Mouse (Mus musculus) lung, embryonic 15.5 days (tissue): ENCODE results near the gene Pibf1. TPM values are rescaled to one million over a fixed set of nuclear protein-coding genes. Genes with fewer than 3 reads are reported as not detected.

Experiments used
- ATAC-seq: fragments of 200-750 bp; cut with Nextera tagmentation; 2 replicates; pipeline ENCODE4 v1.8.0; 2017; ENCODE audit warnings: moderate number of reproducible peaks, borderline replicate concordance; ENCODE audit not compliant: low FRiP score, low TSS enrichment; ENCODE audit errors: extremely low read depth
- H3K27ac ChIP-seq: fragments of 300-500 bp; sonication (generic); 2 replicates; pipeline ENCODE4 v1.5.1; 2015; ENCODE audit warnings: moderate library complexity, mild to moderate bottlenecking, inconsistent platforms
- H3K27me3 ChIP-seq: fragments of 300-500 bp; sonication (generic); 2 replicates; pipeline ENCODE4 v1.6.1; 2015; ENCODE audit warnings: inconsistent platforms
- H3K36me3 ChIP-seq: fragments of 300-500 bp; sonication (generic); 2 replicates; pipeline ENCODE4 v1.6.1; 2015; ENCODE audit warnings: inconsistent platforms
- H3K4me1 ChIP-seq: fragments of 300-500 bp; sonication (generic); 2 replicates; pipeline ENCODE4 v1.6.1; 2015; ENCODE audit warnings: inconsistent platforms
- H3K4me2 ChIP-seq: fragments of 300-500 bp; sonication (generic); 2 replicates; pipeline ENCODE4 v1.6.1; 2015; ENCODE audit warnings: inconsistent platforms, mild to moderate bottlenecking, moderate library complexity
- H3K4me3 ChIP-seq: fragments of 300-500 bp; sonication (generic); 2 replicates; pipeline ENCODE4 v1.5.1; 2015; ENCODE audit warnings: mild to moderate bottlenecking, inconsistent platforms
- H3K9ac ChIP-seq: fragments of 300-500 bp; sonication (generic); 2 replicates; pipeline ENCODE4 v1.6.1; 2015; ENCODE audit warnings: inconsistent platforms
- H3K9me3 ChIP-seq: fragments of 300-500 bp; sonication (generic); 2 replicates; pipeline ENCODE4 v1.6.1; 2016; ENCODE audit warnings: inconsistent platforms
- WGBS: fragments of 180-500 bp; shearing (Covaris S2); methylation state at CpG from one replicate; pipeline ENCODE4 v1.1.7; 2015; 5-methylcytosine and 5-hydroxymethylcytosine counted together
- polyA plus RNA-seq: library from polyadenylated mRNA; unstranded; fragments of >200 nt; fragmentation: Nextera tagmentation; extraction: Ambion mirVana; gene quantifications from 2 replicates; pipeline ENCODE4 v1.2.1, GENCODE M21; 2015

The Pibf1 gene
- polyA plus RNA-seq, 1 experiment from 2014 or later, result 19.5 TPM

- Histone ChIP-seq H3K4me1 (no peaks in the 10 kb centered on the region), H3K4me3 (no peak overlapping the region), H3K27ac (no peak overlapping the region), H3K9ac (no peak overlapping the region), H3K9me3 (no peaks in the 10 kb centered on the region), H3K4me2 (no peak overlapping the region), H3K36me3 (peaks cover 9% of the 10 kb centered on the region; the same call in 1 of the 2 replicates), H3K27me3 (no peaks in the 10 kb centered on the region)
- ATAC-seq, result no peak
- WGBS, result 87% methylated on average over 1 of the region's 1 CpGs
These were observed 47.6 kb downstream of the Pibf1 start for GRCm38 (mm10) chr14:99146841-99147240.

GRCm38 (mm10) chr14:99152683-99153082 is 53.5 kb downstream of the Pibf1 start:
- WGBS, result 88% methylated on average over 4 of the region's 4 CpGs
- Histone ChIP-seq H3K4me1 (no peaks in the 10 kb centered on the region), H3K27ac (no peak overlapping the region), H3K4me3 (no peak overlapping the region), H3K9ac (no peak overlapping the region), H3K36me3 (peaks cover 3% of the 10 kb centered on the region; the same call in 1 of the 2 replicates), H3K9me3 (no peaks in the 10 kb centered on the region), H3K4me2 (no peak overlapping the region), H3K27me3 (no peaks in the 10 kb centered on the region)
- ATAC-seq, result no peak

- Histone ChIP-seq H3K27ac (no peak overlapping the region), H3K4me2 (no peak overlapping the region), H3K4me3 (no peak overlapping the region), H3K27me3 (no peaks in the 10 kb centered on the region), H3K9me3 (no peaks in the 10 kb centered on the region), H3K4me1 (no peaks in the 10 kb centered on the region), H3K36me3 (peaks cover 5% of the 10 kb centered on the region; the same call in 1 of the 2 replicates), H3K9ac (no peak overlapping the region)
- 66% methylated on average over 6 of the region's 6 CpGs for WGBS
- ATAC-seq, result no peak
These were observed 60.7 kb downstream of the Pibf1 start for GRCm38 (mm10) chr14:99159940-99160339.

GRCm38 (mm10) chr14:99163051-99163450 is 63.8 kb downstream of the Pibf1 start:
- no peak overlapping the region for H3K4me2 ChIP-seq
- H3K27ac ChIP-seq, result no peak overlapping the region
- H3K27me3 ChIP-seq, result no peaks in the 10 kb centered on the region
- 75% methylated on average over 3 of the region's 3 CpGs for WGBS
- H3K9ac ChIP-seq, result no peak overlapping the region
- no peak overlapping the region for H3K4me3 ChIP-seq
- H3K36me3 ChIP-seq, result no peaks in the 10 kb centered on the region; the same call in 1 of the 2 replicates
- no peaks in the 10 kb centered on the region for H3K4me1 ChIP-seq
- no peak for ATAC-seq
- H3K9me3 ChIP-seq, result no peaks in the 10 kb centered on the region

GRCm38 (mm10) chr14:99174138-99174745 is 75.0 kb downstream of the Pibf1 start:
- peak; percentile 62; the same call in 1 of the 2 replicates for ATAC-seq
- Histone ChIP-seq H3K9me3 (no peaks in the 10 kb centered on the region), H3K36me3 (no peaks in the 10 kb centered on the region), H3K27ac (no peak overlapping the region), H3K4me3 (no peak overlapping the region), H3K4me1 (peaks cover 15% of the 10 kb centered on the region), H3K27me3 (no peaks in the 10 kb centered on the region), H3K9ac (no peak overlapping the region), H3K4me2 (no peak overlapping the region)
- 44% methylated on average over 4 of the region's 4 CpGs for WGBS

GRCm38 (mm10) chr14:99176559-99176958 is 77.3 kb downstream of the Pibf1 start:
- Histone ChIP-seq H3K27ac (no peak overlapping the region), H3K4me1 (peaks cover 15% of the 10 kb centered on the region), H3K9ac (no peak overlapping the region), H3K27me3 (no peaks in the 10 kb centered on the region), H3K4me2 (no peak overlapping the region), H3K9me3 (no peaks in the 10 kb centered on the region), H3K36me3 (no peaks in the 10 kb centered on the region), H3K4me3 (no peak overlapping the region)
- ATAC-seq, result peak; percentile 56; the same call in 1 of the 2 replicates
- 49% methylated on average over 9 of the region's 9 CpGs for WGBS

GRCm38 (mm10) chr14:99190153-99190790 is 91.0 kb downstream of the Pibf1 start:
- no peaks in the 10 kb centered on the region for H3K27me3 ChIP-seq
- no peak overlapping the region for H3K9ac ChIP-seq
- H3K36me3 ChIP-seq, result no peaks in the 10 kb centered on the region
- no peaks in the 10 kb centered on the region for H3K9me3 ChIP-seq
- no peak overlapping the region for H3K27ac ChIP-seq
- H3K4me3 ChIP-seq, result no peak overlapping the region
- 71% methylated on average over 5 of the region's 5 CpGs for WGBS
- no peak; the same call in 1 of the 2 replicates for ATAC-seq
- no peak overlapping the region for H3K4me2 ChIP-seq
- no peaks in the 10 kb centered on the region for H3K4me1 ChIP-seq

- Histone ChIP-seq H3K4me2 (no peak overlapping the region), H3K9me3 (no peaks in the 10 kb centered on the region), H3K36me3 (no peaks in the 10 kb centered on the region), H3K4me1 (no peaks in the 10 kb centered on the region), H3K27ac (no peak overlapping the region), H3K9ac (no peak overlapping the region), H3K4me3 (no peak overlapping the region), H3K27me3 (no peaks in the 10 kb centered on the region)
- 96% methylated on average over 2 of the region's 2 CpGs for WGBS
- ATAC-seq, result no peak
These were observed 106.6 kb downstream of the Pibf1 start for GRCm38 (mm10) chr14:99205865-99206264.

- Histone ChIP-seq H3K4me3 (no peak overlapping the region), H3K9me3 (no peaks in the 10 kb centered on the region), H3K27ac (no peak overlapping the region), H3K4me2 (no peak overlapping the region), H3K27me3 (no peaks in the 10 kb centered on the region), H3K36me3 (0 out of 2 replicates have a peak, but pooled peaks cover 4% of the 10 kb centered on the region), H3K9ac (no peak overlapping the region), H3K4me1 (no peaks in the 10 kb centered on the region)
- WGBS, result 93% methylated on average over 5 of the region's 5 CpGs
- ATAC-seq, result no peak
These were observed 107.4 kb downstream of the Pibf1 start for GRCm38 (mm10) chr14:99206591-99206990.

GRCm38 (mm10) chr14:99210431-99210830 is 111.2 kb downstream of the Pibf1 start:
- WGBS, result 80% methylated on average over 5 of the region's 5 CpGs
- Histone ChIP-seq H3K27ac (no peak overlapping the region), H3K4me3 (no peak overlapping the region), H3K36me3 (0 out of 2 replicates have a peak, but pooled peaks cover 4% of the 10 kb centered on the region), H3K4me2 (no peak overlapping the region), H3K4me1 (no peaks in the 10 kb centered on the region), H3K9me3 (no peaks in the 10 kb centered on the region), H3K27me3 (no peaks in the 10 kb centered on the region), H3K9ac (no peak overlapping the region)
- no peak for ATAC-seq

- WGBS, result 86% methylated on average over 7 of the region's 7 CpGs
- Histone ChIP-seq H3K36me3 (no peaks in the 10 kb centered on the region), H3K27ac (no peak overlapping the region), H3K4me3 (no peak overlapping the region), H3K27me3 (no peaks in the 10 kb centered on the region), H3K9ac (no peak overlapping the region), H3K4me2 (no peak overlapping the region), H3K4me1 (no peaks in the 10 kb centered on the region), H3K9me3 (no peaks in the 10 kb centered on the region)
- no peak for ATAC-seq
These were observed 119.3 kb downstream of the Pibf1 start for GRCm38 (mm10) chr14:99218396-99219012.

GRCm38 (mm10) chr14:99219757-99220171 is 120.5 kb downstream of the Pibf1 start:
- 37% methylated on average over 9 of the region's 9 CpGs for WGBS
- Histone ChIP-seq H3K27ac (no peak overlapping the region), H3K4me1 (no peaks in the 10 kb centered on the region), H3K36me3 (no peaks in the 10 kb centered on the region), H3K27me3 (no peaks in the 10 kb centered on the region), H3K9ac (no peak overlapping the region), H3K4me3 (no peak overlapping the region), H3K4me2 (no peak overlapping the region), H3K9me3 (no peaks in the 10 kb centered on the region)
- no peak for ATAC-seq
